14 mouse cellular contexts compared by ENCODE assay signal in genomic region chr13:54855333-54856238, GRCm38 (mm10).
A peak's percentile ranks its signal among the peaks of the same experiment; 100 is the strongest.
DNase-seq lines count a peak whose midpoint lies in the region; ATAC-seq and TF ChIP-seq lines count a peak whose summit lies in the region.
"Had no signal": no experiment of that assay in that cellular context is flagged by ENCODE, and none has a peak within 500 bp of the region (broad histone marks: within the 10 kb centered on the region; RNA-seq: fewer than 3 reads in every experiment).

No protein-coding gene starts in this region.

- WGBS in hindbrain, embryonic 14.5 days, result 24% methylated on average over 14 of the region's 14 CpGs
- 49% methylated on average over 14 of the region's 14 CpGs for WGBS in hindbrain, embryonic 11.5 days
- 22% methylated on average over 14 of the region's 14 CpGs for WGBS in midbrain, postnatal 0 days
- WGBS in intestine, postnatal 0 days, result 58% methylated on average over 14 of the region's 14 CpGs

- no peaks in the 10 kb centered on the region for H3K36me3 ChIP-seq in hindbrain, embryonic 14.5 days (replicated peaks; ENCODE audit: control insufficient read depth, insufficient read depth)
- no peaks in the 10 kb centered on the region for H3K36me3 ChIP-seq in hindbrain, embryonic 11.5 days (ENCODE audit: control insufficient read depth, insufficient read depth, low read length)
- no peaks in the 10 kb centered on the region for H3K36me3 ChIP-seq in midbrain, postnatal 0 days (ENCODE audit: insufficient read depth, low read length)
- no peaks in the 10 kb centered on the region for H3K36me3 ChIP-seq in intestine, postnatal 0 days (ENCODE audit: control insufficient read depth, insufficient read depth)
- H3K36me3 ChIP-seq: neural tube, embryonic 12.5 days; stomach, embryonic 15.5 days had no signal

- no peak for TF ChIP-seq CTCF in midbrain, postnatal 0 days (IDR thresholded peaks at IDR 0.05)
- no peak for TF ChIP-seq CTCF in intestine, postnatal 0 days (IDR thresholded peaks at IDR 0.05; ENCODE audit: low read depth)

- H3K27me3 ChIP-seq in hindbrain, embryonic 14.5 days (ENCODE audit: control insufficient read depth, insufficient read depth, low read length), result no peaks in the 10 kb centered on the region
- H3K27me3 ChIP-seq in hindbrain, embryonic 11.5 days (ENCODE audit: control insufficient read depth, insufficient read depth, low read length), result no peaks in the 10 kb centered on the region
- no peaks in the 10 kb centered on the region for H3K27me3 ChIP-seq in midbrain, postnatal 0 days (ENCODE audit: insufficient read depth, low read length)
- no peaks in the 10 kb centered on the region for H3K27me3 ChIP-seq in intestine, postnatal 0 days (replicated peaks; ENCODE audit: control insufficient read depth, insufficient read depth, low read length)
- H3K27me3 ChIP-seq: neural tube, embryonic 12.5 days; stomach, embryonic 15.5 days had no signal

- H3K4me2 ChIP-seq in hindbrain, embryonic 14.5 days (replicated peaks), result no peak overlapping the region
- no peak overlapping the region for H3K4me2 ChIP-seq in hindbrain, embryonic 11.5 days (replicated peaks; ENCODE audit: low read depth, low read length)
- H3K4me2 ChIP-seq in midbrain, postnatal 0 days (ENCODE audit: low read depth, low read length, poor library complexity, severe bottlenecking), result 0 out of 2 replicates have a peak overlapping the region, but pooled peaks have one; percentile 2
- H3K4me2 ChIP-seq in intestine, postnatal 0 days (replicated peaks; ENCODE audit: low read depth), result no peak overlapping the region
- H3K4me2 ChIP-seq: neural tube, embryonic 12.5 days; stomach, embryonic 15.5 days had no signal

- H3K9ac ChIP-seq in hindbrain, embryonic 14.5 days, result no peak overlapping the region
- H3K9ac ChIP-seq in hindbrain, embryonic 11.5 days (ENCODE audit: low read depth, low read length), result no peak overlapping the region
- 0 out of 2 replicates have a peak overlapping the region, but pooled peaks have one; percentile 33 for H3K9ac ChIP-seq in midbrain, postnatal 0 days (replicated peaks; ENCODE audit: low read length, poor library complexity, severe bottlenecking)
- no peak overlapping the region for H3K9ac ChIP-seq in intestine, postnatal 0 days (ENCODE audit: low read depth, low read length)
- H3K9ac ChIP-seq: liver, embryonic 14.5 days; neural tube, embryonic 12.5 days; stomach, embryonic 15.5 days had no signal

- no peak overlapping the region; the same call in 1 of the 2 replicates for H3K27ac ChIP-seq in hindbrain, embryonic 14.5 days
- no peak overlapping the region for H3K27ac ChIP-seq in hindbrain, embryonic 11.5 days (ENCODE audit: low read depth, low read length)
- peak overlapping the region; percentile 47; the same call in 1 of the 2 replicates for H3K27ac ChIP-seq in midbrain, postnatal 0 days (ENCODE audit: low read depth, low read length)
- no peak overlapping the region for H3K27ac ChIP-seq in intestine, postnatal 0 days (ENCODE audit: low read depth, low read length)
- H3K27ac ChIP-seq: liver, embryonic 14.5 days; neural tube, embryonic 12.5 days; stomach, embryonic 15.5 days had no signal

- H3K4me3 ChIP-seq in hindbrain, embryonic 14.5 days (replicated peaks; ENCODE audit: low read length), result no peak overlapping the region
- H3K4me3 ChIP-seq in hindbrain, embryonic 11.5 days (ENCODE audit: low read depth, low read length), result no peak overlapping the region
- H3K4me3 ChIP-seq in midbrain, postnatal 0 days (ENCODE audit: low read depth, low read length), result no peak overlapping the region
- H3K4me3 ChIP-seq in intestine, postnatal 0 days (ENCODE audit: low read depth, low read length), result no peak overlapping the region
- H3K4me3 ChIP-seq: megakaryocyte, embryonic 14.5 days; neural tube, embryonic 12.5 days; stomach, embryonic 15.5 days had no signal

- no peak for DNase-seq in hindbrain, embryonic 14.5 days (ENCODE audit: low spot score)
- DNase-seq in hindbrain, embryonic 11.5 days (ENCODE audit: low spot score), result no peak
- DNase-seq in right cerebral cortex, postnatal 14 days, result peak; percentile 23
- no peak for DNase-seq in right cerebral cortex, postnatal 36 days (ENCODE audit: low spot score in 2 of 2)
- peak; percentile 55 for DNase-seq in cerebellum, adult 9-10 months
- DNase-seq in midbrain, postnatal 0 days (ENCODE audit: low spot score), result peak; percentile 83
- DNase-seq in urinary bladder, postnatal 25 days (ENCODE audit: low spot score), result no peak
- DNase-seq: adrenal gland, postnatal 10 days had no signal

- peak; percentile 48; the same call in 1 of the 2 replicates for ATAC-seq in hindbrain, embryonic 14.5 days (ENCODE audit: low FRiP score)
- ATAC-seq in hindbrain, embryonic 11.5 days (ENCODE audit: low FRiP score), result no peak
- peak; percentile 64 for ATAC-seq in midbrain, postnatal 0 days (ENCODE audit: low FRiP score)
- ATAC-seq in intestine, postnatal 0 days, result no peak
- ATAC-seq: intestine, embryonic 16.5 days had no signal

- H3K4me1 ChIP-seq in hindbrain, embryonic 14.5 days (replicated peaks; ENCODE audit: control insufficient read depth, insufficient read depth, low read length), result peaks cover 15% of the 10 kb centered on the region
- H3K4me1 ChIP-seq in hindbrain, embryonic 11.5 days (replicated peaks; ENCODE audit: control insufficient read depth, insufficient read depth, low read length), result peaks cover 6% of the 10 kb centered on the region; the same call in 1 of the 2 replicates
- no peaks in the 10 kb centered on the region; the same call in none of the 2 replicates for H3K4me1 ChIP-seq in midbrain, postnatal 0 days (ENCODE audit: insufficient read depth, low read length)
- H3K4me1 ChIP-seq in intestine, postnatal 0 days (replicated peaks; ENCODE audit: control insufficient read depth, insufficient read depth, low read length), result no peaks in the 10 kb centered on the region
- H3K4me1 ChIP-seq: megakaryocyte, embryonic 14.5 days; stomach, embryonic 15.5 days had no signal

- no peaks in the 10 kb centered on the region for H3K9me3 ChIP-seq in hindbrain, embryonic 14.5 days (ENCODE audit: control insufficient read depth, low read length)
- no peaks in the 10 kb centered on the region for H3K9me3 ChIP-seq in hindbrain, embryonic 11.5 days (ENCODE audit: control insufficient read depth, low read length)
- no peaks in the 10 kb centered on the region for H3K9me3 ChIP-seq in midbrain, postnatal 0 days (ENCODE audit: low read length)
- H3K9me3 ChIP-seq in intestine, postnatal 0 days (ENCODE audit: control insufficient read depth), result no peaks in the 10 kb centered on the region
- H3K9me3 ChIP-seq: megakaryocyte, embryonic 14.5 days; neural tube, embryonic 12.5 days; stomach, embryonic 15.5 days had no signal

Comparison
In these comparisons a context has a peak if more than half of its experiments do, and no peak if none do; other contexts are left out.
1. ATAC-seq: peak in hindbrain, embryonic 14.5 days (single experiment) and midbrain, postnatal 0 days (single experiment); none in hindbrain, embryonic 11.5 days (single experiment) and intestine, postnatal 0 days (single experiment).
2. DNase-seq: peak in right cerebral cortex, postnatal 14 days (single experiment), cerebellum, adult 9-10 months (single experiment) and midbrain, postnatal 0 days (single experiment); none in hindbrain, embryonic 14.5 days (single experiment), hindbrain, embryonic 11.5 days (single experiment), right cerebral cortex, postnatal 36 days (0 of 2) and urinary bladder, postnatal 25 days (single experiment).